Mouse (Mus musculus): ENCODE results near the gene Itgb1bp1.
A peak's percentile ranks its signal among the peaks of the same experiment; 100 is the strongest.

GRCm38 (mm10) chr12:21315923-21316868, 30.1 kb upstream of the Itgb1bp1 start, which contains the start of gene Iah1:
- no peak for TF ChIP-seq CTCF (conservative IDR thresholded peaks at IDR 0.05; ENCODE audit: insufficient read depth, insufficient read length, low read depth, low read length)
- peak; percentile 77 for TF ChIP-seq POLR2A (IDR thresholded peaks at IDR 0.05; ENCODE audit: low read depth, low read length)
